Mouse (Mus musculus) gastrocnemius, postnatal 25 days (tissue): ENCODE results near the gene Avil. TPM values are rescaled to one million over a fixed set of nuclear protein-coding genes. Genes with fewer than 3 reads are reported as not detected.

Experiments
- DNase-seq: peaks from one replicate; pipeline ENCODE4 v3.0.0; 2022
- total RNA-seq, 2 experiments: library from RNA; stranded (reverse); gene quantifications; 1 replicate in 1 of 2; 2 replicates in 1 of 2; pipeline ENCODE4 v1.2.3; 2021

Avil gene
- total RNA-seq, 2 experiments from 2014 or later, result 1.5 to 2.3 TPM

- DNase-seq, result no peak
Observed at GRCm38 (mm10) chr10:126980933-126981530, 19.5 kb upstream of the Avil start.

DNA sequence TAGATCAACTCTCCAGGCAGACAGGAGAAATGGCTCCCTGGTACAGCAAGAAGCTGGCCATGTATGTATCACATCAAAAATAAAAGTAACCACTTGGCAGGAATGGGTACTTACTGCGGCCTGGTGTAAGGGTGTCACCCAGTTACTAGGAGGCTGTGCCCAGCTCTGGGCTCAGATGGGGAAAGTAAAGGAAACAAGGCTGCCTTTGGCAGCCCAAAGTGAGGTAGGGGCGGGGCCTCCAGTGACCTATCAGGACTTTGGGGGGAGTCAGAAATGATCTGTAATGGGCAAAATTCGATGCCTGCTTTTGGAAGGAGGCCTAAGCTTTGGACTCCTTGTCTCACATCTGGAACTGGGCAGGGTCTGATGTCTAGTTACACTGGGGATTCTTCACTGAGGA, 18.8 kb upstream of the Avil start:
- DNase-seq, result no peak

DNA sequence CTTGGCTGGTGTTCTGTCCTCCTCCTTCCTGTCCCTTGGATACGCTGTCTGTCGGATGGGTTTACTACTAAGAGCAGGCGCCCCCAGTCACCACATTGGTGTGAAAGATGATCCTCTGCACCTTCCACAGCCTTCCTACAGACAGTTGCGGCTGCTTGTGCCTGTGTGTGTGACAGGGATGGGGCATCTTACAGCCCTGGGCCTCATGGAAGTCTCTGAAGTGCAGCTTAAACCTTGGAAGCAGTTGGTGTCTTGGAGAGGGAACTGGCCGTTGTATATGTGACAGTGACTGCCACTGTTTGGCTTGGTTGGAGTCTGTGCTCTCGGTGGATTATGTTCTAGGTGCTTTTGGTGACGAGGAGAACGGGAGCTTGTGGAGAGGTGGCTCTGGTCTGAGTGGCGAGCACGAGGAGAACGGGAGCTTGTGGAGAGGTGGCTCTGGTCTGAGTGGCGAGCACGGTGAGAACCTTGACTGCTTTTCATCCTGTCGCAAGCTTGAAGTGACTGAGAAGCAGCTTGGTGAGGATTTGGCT, 17.2 kb upstream of the Avil start:
- DNase-seq, result no peak

GRCm38 (mm10) chr10:126984189-126985004, 16.1 kb upstream of the Avil start:
- DNase-seq, result peak; percentile 61

- DNase-seq, result no peak
Observed at GRCm38 (mm10) chr10:126985127-126985526, 15.4 kb upstream of the Avil start.

DNA sequence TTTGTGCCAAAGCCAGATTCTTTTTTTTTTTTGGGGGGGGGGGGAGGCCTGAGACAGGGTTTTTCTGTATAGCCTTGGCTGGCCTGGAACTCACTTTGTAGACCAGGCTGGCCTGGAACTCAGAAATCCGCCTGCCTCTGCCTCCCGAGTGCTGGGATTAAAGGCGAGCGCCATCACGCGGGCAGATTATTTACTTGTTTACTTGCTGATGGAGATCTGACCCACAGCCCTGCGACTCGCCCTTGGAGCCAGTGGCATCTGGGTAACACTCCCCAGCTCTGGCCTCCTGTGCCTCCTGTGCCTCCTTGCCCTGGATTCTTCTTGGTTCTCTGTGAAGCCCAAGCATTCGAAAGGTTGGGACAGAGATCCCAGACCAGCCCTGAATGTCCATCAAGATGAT, 14.9 kb upstream of the Avil start:
- no peak for DNase-seq

DNA sequence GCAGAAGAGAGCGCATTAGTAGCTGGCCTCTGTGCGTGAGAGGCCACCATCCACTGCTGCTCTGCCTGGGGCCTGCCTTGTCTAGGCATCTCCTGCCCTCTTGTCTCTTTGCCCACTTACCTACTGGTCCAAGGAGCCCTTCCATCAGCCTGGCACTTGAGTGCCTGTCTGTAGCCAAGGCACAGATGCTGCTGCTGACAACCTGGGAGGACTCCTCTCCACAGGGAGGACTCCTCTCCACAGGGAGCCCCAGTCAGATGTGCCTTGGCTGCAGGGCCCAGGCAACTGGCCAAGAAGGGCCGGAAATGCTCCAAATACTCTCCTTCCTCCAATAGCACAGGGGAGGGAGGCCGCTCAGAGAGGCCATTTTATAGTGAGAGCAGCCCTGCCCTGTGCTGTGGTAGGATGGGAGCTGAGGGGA, 14.0 kb upstream of the Avil start:
- peak; percentile 90 for DNase-seq

GRCm38 (mm10) chr10:126987183-126988118, 13.1 kb upstream of the Avil start:
- no peak for DNase-seq

- no peak for DNase-seq
Observed at GRCm38 (mm10) chr10:126988513-126989165, 11.9 kb upstream of the Avil start.

DNA sequence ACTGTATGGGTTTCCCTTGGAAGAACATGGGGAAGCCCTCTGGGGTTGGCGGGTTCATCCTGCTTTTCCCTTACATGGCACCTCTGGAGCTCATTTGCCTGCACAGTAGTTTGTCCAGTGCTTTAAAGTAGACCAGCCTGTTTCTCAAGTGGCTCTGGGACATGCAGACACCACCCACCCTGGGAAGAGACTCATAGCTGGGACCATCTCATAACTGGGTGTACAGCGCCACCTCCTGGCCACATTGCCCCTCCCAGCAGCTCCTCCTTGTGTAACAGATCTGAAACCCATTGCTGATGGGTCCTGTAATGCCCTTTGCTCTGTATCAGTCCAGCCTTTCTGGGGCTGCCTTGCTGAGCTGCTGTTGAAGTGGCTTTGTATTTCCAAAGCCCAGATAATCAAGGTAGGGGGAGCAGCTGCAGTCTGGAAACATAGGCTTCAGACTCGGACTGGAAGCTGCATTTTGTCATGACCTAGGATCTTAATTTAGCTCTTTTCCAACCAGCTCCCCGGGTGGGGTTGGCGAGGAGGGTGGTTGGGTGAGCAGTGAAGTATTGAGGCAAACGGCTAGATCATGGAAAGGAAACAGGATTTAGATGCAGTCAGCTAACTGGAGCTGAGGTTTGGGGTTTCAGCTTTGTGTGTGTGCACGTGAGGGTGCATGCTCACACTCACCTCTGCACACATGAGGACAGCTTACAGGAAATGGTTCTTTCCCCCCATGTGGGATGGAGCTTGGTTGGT, 10.0 kb upstream of the Avil start:
- DNase-seq, result peak; percentile 80

GRCm38 (mm10) chr10:126991676-126992075, 8.8 kb upstream of the Avil start:
- DNase-seq, result no peak

- DNase-seq, result no peak
Observed at GRCm38 (mm10) chr10:126993621-126994020, 6.9 kb upstream of the Avil start.

DNA sequence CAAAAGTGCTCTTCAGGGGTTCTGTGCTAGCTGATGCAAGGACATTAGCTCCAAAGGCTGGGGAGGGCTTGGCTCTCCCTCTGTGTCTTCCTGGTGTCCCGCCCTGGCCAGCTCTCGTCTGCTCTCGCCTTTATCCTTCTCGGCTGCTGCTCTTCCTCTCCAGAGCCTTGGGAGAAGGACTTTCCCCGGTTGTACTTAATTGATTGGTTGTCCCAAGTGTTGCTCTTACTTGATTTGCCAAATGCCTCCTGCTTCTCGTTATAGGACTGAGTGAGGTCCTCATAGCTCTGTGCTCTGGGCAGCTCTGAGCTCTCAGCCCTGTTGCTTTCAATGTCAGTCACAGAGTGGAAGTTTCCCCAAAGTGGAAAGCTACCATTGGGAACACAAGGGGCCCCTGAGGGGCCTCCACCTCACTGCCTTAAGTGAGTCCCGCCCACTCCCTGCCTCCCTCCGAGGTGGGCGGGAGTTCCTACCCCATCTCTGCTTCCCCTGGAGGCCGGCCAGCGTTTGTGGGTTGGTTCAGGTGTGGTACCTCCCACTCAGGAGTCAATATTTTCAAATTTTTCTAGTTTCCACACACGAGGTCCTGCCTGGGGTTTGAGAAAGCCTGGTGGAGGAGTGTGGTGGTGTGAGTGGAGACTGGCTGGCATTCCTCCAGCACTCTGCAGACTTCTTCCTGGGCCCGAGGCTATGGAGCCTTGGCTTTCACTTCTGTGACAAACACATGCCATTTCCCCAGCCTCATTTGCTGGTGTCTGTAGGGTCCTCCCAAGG, 3.0 kb upstream of the Avil start:
- no peak for DNase-seq

- no peak for DNase-seq
Observed at GRCm38 (mm10) chr10:127001297-127001696, 788 bp downstream of the Avil start.

DNA sequence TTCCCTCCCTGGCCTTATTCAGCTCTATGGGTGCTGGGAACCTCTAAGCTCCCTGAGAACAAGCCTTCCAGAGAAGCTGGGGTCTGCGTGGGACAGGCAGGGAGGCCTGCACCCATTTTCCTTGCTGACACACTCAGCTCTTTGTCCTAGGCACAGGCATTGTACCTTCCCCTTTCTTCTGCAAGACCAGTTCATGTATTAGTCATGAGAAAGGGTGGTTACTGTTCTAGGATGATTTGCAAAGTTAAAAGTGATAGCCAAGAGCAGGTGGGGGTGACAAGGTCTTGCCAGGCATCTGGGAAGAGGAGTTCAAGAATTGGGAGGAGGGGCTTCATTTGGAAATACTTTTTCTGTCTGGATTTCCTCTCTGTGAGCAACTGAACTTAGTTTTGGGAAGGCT, 1.5 kb downstream of the Avil start:
- DNase-seq, result no peak

GRCm38 (mm10) chr10:127002765-127003164, 2.3 kb downstream of the Avil start:
- no peak for DNase-seq

DNA sequence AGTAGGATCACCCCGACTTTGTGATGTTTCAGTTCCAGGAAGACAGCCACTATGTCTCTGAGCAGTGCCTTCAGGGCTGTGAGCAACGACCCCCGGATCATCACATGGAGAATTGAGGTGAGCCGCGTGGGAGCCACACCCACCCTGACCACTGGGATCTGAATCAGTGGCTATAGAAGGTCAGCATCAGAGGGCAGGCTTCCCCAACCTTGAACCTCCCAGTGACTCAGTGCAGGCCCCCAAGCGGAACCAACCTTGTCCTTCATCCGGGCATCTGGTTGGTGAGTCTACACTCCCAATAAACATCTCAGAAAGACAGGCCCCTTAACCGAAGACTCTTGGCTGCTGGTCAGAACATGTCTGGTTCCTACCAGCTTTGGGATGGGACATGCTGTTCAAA, 2.8 kb downstream of the Avil start:
- no peak for DNase-seq

- DNase-seq, result no peak
Observed at GRCm38 (mm10) chr10:127003806-127004205, 3.3 kb downstream of the Avil start.

DNA sequence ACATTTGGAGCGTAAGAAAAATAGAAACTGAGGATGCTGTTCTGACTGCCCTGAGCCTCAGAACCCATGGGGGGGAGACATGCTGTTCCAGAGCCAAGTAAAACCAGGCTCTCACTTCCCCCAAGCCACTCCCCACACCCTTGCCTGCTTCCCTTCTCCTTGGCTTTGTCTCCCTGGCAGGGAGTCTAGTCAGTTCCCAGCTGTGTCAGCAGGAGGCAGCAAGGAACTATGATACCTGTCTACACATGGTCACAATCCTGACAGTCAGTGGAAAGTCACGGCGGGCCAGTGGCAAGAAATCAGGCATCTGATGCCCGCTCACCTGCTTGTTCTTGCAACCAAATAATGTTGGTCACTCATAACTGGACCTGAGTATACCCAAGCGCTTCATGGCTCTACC, 16.0 kb downstream of the Avil start:
- no peak for DNase-seq

- DNase-seq, result no peak
Observed at GRCm38 (mm10) chr10:127017071-127017470, 16.6 kb downstream of the Avil start.
